Mouse (Mus musculus): ENCODE data around the gene Ptx3.

GRCm38 (mm10) chr3:66254504-66255105, 34.9 kb downstream of the Ptx3 start:
- TF ChIP-seq POLR2A (IDR thresholded peaks at IDR 0.05; ENCODE audit: low read depth, low read length), result no peak
- no peak for TF ChIP-seq CTCF (IDR thresholded peaks at IDR 0.05; ENCODE audit: extremely low read depth, insufficient read depth, insufficient read length, insufficient replicate concordance)
